Mouse (Mus musculus) frontal cortex, postnatal 10 days (tissue): Measurements from ENCODE around the gene Ap4m1.
"Not testable (repeated sequence)": the region's sequence is repeated elsewhere in the genome, so short reads cannot be mapped to it uniquely, and the experiment has no call there.

ENCODE experiments used
- DNase-seq, 2 experiments: peaks; one replicate each; pipeline ENCODE4 v3.0.0; 2022; ENCODE audit warnings: low spot score in 2 of 2, mixed read lengths in 1 of 2

The Ap4m1 gene

DNA sequence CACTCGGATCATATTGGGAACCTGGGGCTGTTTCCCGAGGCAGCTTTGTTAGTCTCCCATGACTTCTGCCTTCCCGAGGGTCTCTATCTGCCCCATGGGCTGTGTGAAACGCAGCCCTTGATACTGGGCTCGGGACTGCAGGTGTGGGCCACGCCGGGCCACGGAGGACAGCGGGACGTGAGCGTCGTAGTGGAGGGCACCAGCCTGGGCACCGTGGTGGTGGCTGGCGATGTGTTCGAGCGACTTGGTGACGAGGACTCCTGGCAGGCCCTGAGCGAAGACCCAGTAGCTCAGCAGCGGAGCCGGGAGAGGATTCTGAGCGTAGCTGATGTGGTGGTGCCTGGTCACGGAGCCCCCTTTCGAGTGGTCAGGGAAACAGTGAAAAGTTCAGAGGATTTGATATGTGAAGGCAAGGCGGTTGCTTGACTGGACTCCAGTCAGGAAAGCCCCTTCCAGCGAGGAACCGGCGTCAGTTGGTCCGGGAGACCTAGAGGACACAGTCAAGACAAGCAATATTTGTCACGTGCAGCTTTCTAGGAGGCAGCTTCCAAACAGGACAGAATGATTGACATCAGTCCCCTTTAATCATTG, 23.0 kb downstream of the Ap4m1 start:
- DNase-seq: no peak

DNA sequence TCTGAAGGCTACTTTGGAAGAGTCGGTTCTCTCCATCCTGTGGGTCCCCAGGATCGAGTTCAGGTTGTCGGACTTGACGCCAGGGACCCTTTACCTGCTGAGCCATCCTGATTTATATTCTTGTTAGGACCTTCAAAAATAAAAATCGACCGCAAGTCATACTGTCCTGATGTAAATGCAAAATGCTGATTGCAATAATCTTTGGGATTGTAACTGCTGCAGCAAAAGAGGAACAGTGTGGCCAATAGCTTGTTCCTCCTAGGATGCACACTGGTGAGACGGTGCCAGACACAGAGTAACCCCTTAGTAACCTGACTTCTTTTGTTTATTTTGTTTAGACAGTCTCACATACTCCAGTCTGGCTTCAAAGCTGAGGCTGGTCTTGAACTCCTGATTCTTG, 23.7 kb downstream of the Ap4m1 start:
- DNase-seq: no peak

DNA sequence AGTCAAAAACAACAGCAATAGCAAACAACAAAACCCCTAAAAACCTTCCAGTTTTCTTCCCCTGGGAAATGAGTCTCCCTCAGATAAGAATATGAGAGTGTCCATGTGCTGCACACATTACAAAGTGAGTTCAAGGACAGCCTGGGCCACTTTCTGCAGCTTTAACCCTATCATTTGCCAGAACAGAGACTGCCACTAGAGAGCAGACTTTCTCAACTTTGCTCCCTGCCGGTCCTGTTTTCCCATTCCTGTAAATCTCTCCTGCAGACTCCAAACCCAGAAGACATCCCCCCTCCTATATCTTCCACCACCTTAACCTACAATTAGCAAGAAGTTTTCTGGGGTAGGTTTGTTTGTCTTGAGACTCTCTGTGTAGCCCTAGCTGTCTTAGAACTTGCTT, 27.8 kb downstream of the Ap4m1 start:
- DNase-seq: no peak

DNA sequence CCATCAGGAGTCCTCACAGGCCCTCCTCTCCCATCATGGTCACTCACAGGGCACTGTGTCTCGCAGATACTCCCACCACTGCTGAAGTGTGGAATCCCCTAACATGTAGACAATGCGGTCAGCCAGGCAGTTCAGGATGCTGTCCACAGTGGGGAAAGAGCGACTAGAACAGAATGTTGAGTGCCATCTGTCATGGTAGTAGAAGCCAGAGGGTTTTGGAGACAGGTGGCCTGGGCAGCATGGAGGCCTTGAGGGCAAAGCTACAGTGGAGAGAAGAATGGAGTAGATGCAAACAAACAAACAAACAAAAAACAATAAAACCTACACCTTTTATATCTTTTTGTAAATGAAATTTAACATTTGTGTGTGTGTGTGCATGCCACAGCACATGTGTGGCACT, 30.3 kb downstream of the Ap4m1 start:
- no peak for DNase-seq

DNA sequence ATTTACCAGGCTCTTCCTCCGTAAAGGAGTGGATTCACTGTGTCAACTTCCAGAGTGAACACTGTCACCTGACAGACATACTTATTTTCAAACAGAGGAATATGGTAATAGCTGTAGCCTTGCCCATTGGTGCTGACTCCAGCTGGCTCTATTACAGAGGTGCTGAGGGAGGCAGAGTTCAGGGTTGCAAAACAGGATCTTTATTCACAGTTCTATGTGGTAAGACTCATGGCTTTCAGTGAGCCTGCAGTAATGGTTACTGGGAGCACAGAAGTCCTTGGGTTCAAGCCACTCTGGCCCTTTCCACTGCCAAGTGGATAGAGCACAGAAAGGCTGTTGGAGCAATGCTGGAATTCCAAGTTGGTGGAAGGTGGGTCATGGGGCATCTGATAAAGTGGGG, 35.5 kb downstream of the Ap4m1 start:
- DNase-seq: no peak

DNA sequence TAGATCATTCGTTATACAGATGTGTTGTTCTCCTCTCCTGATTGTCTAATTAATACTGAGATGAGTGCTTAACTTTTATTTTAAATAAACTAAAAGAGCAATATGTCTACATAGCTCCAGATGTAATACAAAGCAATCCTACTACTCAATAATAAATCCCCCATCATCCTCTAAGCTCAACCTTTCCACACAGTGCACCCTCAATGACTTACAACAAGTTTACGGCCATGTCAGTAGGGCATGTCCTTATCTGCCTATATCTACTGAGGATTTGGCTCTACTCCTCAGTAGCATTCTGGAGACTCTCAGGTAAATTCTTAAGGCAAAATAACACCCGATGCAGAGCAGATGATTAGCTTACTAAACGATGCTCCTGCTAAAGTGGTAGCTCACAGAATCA, 36.1 kb downstream of the Ap4m1 start:
- no peak for DNase-seq

DNA sequence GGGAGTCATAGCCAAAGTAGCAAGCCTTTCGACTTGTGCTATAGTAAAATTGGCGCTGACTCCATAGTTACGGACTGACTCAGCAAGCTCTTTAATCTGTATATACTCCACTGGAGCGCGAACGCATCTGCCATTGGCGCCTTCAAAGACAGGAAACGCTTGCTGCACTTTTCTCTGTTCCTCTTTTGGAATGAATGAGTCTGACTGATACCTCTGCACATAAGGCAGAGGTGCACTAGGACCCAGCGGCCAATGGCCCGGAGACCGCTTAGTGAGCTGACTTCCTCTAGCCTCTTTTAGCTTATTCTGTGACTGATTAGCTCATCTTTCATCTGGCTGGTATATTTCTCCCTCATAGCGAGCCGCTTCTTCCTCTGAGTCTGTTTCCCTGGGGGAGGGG, 44.8 kb downstream of the Ap4m1 start:
- DNase-seq: not testable (repeated sequence)

DNA sequence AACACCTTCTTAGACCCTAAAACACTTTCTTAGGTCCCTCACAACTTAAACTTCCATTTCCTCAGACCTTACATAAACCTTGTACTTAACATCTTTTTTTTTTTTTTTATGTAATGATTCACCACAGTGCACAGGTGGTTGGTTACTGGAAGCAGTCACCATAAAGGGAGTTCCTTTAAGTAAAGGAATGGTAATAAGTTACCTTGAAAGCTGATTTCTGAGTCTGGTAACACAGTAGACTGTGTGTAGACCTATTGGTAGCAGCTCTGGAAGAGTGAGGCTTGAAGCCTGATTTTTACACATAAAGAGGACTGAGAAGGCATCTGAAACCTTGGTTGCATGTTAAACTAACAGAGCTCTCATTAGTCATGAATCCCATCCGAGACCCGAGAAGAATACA, 48.1 kb downstream of the Ap4m1 start:
- no peak for DNase-seq

DNA sequence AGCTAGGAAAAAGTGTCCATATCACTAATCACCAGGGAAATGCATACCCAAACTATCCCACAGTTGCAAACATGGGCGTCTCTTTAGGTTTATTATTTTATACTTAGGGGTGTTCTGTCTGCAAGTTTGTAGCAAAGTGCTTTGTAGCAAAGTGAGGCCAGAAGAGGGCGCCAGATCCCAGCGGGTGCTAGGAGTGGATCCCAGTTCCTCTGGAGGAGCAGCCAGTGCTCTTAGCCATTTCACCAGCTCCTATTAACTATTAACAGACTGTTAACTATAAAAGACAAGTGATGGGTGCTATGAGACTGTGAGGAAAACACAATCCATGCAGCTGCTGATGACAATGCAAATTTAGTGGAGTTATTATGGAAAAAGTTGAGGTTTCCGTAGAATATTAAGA, 50.3 kb downstream of the Ap4m1 start:
- DNase-seq: peak; percentile 36 to 76

DNA sequence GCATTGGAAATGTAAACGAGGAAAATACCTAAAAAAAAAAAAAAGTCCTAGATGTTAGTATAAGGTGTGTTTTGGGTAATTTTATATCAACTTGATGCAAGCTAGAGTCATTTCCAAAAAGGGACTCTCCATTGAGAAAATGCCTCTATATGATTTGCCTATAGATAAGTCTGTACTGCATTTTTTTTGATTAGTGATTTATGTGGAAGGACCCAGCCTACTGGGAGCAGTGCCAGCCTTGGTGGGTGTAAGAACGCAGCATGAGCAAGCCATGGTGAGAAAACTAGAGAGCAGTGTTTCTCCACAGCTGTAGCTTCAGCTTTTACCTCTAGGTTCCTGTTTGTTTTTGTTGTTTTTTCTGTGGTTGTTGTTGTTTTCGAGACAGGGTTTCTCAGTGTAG, 51.5 kb downstream of the Ap4m1 start:
- DNase-seq: no peak

DNA sequence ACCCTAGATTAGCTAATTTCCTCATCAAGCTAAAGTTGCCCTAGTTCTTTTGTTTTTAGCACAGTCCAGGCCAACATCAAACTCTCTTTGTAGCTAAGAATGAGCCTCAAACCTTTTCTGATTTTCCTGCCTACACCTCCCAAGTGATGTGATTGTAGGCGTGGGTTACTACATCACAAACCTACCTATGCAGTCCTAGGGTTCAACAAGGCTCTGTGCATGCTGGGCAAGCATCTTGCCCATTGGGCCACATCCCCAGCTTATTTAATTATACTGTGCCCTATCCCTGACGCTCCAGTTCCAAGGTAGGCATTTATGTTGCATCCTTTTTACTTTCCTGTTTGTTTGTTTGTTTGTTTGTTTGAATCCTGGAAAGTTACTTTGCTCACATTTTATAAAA, 53.9 kb downstream of the Ap4m1 start, which contains the start of gene Nxpe5:
TSS of gene Nxpe5 (plus strand) at position 199 of the 400 bp plus-strand sequence.
- no peak for DNase-seq

DNA sequence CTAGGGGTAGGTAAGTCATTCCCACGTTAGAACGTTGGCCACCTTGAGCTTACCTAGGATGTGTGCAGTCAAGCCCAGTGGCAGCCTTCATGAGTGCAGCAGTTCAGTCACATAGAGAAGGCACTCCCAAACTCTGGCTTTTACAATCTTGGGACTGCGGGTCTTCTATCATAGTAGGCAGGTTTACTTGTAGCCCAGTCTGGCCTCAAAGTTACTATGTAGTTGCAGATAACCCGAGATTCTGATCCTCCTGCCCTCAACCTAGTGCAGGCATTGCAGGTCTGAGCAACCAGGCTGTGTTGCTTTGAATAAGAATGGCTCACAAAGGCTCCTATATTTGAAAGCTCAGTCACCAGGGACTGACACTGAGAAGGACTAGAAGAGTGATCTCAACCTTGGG, 54.7 kb downstream of the Ap4m1 start:
- DNase-seq: no peak

DNA sequence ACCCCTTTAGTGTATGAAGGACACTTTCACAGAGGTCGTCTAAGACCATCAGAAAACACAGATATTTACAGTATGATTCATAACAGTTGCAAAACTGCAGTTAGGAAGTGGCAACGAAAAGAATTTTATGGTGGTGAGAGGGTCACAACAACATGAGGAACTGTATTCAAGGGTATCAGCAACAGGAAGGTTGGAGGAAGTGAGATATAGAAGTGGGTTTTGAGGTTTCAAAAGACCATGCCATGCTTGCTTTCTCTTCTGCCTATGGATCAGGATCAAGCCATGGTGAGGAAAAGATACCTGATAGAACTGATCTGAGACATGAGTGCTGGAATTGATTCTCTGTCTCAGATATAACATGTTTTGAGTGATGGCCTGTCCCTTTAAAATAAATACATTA, 55.6 kb downstream of the Ap4m1 start:
- no peak for DNase-seq

DNA sequence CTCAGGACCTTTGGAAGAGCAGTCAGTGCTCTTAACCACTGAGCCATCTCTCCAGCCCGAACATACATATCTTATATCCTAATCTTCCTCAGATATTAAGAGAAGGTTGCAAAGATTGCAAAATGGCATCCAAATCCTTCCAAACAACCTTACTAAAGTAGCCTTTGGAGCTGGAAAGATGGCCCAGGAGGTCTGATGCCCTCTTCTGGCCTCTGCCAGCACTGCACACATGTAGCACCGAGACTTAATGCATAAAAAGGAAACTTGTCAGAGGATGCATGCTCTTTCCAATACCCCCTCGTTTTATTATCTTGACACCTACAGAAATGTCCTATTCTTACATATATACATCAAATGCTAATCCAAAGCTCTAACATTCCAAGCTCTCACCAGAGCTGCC, 56.2 kb downstream of the Ap4m1 start:
- DNase-seq: no peak

DNA sequence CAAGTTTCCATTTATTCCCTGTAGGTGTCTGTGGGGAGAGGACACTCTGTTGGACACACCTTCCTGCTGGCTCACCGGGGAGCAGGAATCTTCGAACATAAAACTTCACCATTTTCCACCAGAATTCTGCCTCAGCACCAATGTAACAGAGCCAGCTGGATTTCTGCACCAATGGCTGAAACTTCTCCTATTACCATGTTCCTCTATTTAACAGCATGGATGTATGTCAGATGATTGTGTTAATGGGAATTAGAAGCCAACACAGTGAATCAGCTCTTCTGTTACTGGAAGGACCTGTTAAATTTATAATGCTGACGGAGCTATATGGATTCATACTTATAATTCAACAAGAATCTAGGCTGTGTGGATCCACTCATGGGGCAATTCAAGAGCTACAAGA, 57.7 kb downstream of the Ap4m1 start:
- DNase-seq: no peak
